Mouse (Mus musculus) c-Kit-positive CD71-negative TER-119-negative erythroid progenitor cells, embryonic 14.5 days (primary cell): ENCODE measurements around the gene Tgfb2.

Source experiments
- DNase-seq: peaks from one replicate; pipeline ENCODE4 v3.0.0-alpha.2; 2013; ENCODE audit warnings: low read depth

The Tgfb2 gene

DNA sequence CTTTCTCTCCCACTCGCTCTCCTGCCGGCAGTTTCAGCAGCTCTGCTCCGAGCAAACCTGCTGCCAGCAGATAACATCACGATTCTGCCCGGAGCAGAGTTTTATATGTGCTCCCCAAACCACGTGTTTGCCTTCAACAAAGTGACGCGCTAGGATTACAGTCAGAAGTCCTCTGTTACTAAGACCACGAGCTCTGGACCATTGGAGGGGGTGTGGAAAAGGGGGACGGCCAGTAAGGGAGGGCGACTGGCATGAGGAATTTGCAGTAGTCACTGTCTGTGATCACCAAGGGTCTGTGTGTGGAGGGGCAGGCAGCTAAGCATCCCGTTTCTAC is at the start of gene Tgfb2:
Tgfb2 (minus strand) TSS at position 75 of the 334 bp plus-strand sequence.
- DNase-seq = no peak

DNA sequence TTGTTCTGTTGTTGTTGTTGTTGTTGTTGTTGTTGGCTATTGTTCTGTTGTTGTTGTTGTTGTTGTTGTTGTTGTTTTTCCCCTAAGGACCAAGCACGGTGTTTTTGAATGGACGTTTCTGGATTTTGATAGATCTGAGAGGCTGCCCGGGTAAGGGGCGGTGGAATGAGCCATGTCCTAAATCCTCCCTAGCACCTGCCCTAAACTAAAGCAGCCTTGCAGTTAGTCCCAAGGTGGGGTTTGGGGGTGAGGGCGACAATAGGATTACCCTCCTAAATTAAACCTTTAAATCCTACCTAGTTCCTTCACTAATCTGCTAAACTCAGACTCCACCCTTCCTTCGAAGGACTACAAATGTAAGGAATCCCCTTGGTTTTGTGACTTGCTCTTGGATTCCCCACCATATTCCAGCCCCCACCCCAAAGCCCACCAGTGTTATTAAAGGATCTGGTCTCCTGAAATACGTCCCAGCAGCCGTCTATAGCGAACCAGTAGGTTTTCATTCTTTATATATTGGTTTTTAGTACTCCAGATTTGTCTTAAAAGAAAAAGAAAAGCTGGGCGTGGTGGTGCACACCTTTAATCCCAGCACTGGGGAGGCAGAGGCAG is 44.0 kb upstream of the Tgfb2 start:
- no peak for DNase-seq

DNA sequence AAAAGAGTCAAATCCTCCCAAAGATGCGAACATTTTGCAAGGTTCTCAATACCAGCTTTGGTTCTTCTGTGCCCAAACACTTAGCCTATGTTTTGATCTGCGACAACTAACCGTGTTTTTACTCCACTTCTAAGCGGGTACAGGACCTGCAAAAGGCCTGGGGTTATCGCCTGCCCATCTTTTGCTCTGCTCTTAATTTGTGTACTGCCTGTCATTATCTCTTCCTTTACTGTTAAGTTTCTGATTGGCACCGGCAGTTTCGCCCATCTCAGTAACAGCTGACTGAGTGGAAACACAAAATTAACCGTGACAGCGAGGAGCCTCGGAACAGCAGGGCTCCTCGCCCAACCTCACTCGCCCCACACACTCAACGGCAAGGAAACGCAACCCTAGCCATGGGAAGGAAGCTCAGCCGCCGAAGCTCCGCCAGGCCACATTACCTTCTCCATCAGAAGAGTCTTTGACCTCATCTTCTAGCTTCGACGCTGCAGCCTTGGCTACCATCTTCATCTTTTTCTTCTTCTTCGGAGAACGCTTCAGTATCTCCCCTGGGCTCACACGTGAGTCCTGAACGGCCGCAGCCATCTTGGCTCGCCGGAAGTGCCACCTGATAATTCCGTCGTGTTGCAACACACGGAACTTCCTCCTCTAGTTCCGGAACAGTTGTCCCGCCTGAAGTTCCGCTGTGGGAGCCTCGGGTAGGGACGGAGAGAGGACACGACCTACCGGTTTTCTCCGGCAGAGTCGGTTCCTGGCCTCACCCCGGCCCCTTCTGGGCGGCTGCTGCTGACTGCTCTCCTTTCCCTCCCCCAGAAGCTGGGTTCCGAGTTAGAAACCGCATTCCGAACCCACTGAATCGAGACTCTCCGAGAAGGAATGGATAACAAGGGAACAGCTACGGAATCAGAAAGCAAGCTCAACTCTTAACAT is 43.2 kb upstream of the Tgfb2 start, which contains the start of gene Rrp15:
Rrp15 (minus strand) TSS at position 635 of the 930 bp plus-strand sequence.
- peak; percentile 89 for DNase-seq

DNA sequence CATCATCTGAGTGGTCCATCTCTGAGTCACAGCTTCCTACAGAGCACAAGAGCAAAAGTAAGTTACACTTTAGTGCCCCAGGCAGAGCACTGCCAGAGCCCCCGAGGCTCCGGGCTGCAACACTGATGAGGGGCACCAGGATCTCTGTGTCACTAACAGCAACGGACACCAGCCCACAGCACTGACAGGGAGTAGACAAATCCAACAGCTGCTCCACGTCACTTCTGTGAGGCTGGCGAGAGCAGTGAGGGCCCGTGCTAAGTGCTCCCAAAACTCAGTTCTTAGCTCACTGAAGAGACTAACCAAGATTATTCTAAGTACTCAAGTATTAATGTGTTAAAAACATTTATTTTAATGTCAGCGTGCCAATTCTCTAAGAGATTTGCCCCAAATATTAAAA is 34.0 kb upstream of the Tgfb2 start:
- no peak for DNase-seq

DNA sequence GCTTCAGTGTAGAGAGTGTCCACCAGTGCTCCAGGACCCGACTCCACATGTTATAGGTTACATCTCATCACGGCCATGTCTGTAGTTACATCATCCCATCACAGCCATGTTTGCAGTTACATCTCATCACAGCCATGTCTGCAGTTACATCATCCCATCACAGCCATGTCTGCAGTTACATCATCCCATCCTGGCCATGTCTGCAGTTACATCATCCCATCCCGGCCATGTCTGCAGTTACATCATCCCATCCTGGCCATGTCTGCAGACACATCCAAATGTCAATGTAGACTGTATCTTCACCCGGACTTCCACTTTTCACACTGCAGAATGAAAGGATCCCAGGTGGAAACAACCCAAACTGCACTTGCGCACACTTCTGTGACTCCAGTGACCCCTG is 29.7 kb upstream of the Tgfb2 start:
- no peak for DNase-seq

DNA sequence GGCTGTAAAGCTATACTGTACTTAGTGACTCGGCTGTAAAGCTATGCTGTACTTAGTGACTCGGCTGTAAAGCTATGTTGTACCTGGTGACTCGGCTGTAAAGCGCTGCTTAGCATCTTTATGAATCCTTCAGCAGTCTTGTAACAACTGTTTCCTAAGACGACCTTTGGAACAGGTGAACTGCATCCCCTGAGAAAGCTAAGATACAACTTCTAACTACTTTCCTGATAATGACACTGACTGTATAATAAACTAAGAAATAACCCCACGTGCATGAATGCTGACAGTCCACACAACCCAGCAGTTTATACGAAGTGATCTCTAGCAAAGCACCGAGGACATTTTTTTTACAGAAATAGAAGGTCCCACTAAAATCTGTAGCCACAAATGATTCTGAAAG is 27.3 kb upstream of the Tgfb2 start:
- no peak for DNase-seq

DNA sequence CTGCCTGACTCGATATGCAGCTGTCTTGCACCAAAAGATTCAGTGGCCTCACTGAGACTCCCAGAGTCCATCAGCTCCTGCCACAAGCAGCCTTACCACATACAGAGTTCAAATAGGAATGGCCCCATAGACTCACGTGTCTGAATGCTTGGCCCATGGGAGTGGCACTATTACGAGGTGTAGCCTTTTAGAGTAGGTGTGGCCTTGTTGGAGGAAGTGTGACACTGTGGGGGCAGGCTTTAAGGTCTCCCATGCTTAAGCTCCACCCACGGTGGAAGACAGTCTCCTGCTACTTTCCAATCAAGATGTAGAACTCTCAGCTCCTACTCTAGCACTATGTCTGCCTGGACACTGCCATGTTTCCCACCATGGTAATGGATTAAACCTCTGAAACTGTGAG is 23.0 kb upstream of the Tgfb2 start:
- no peak for DNase-seq

DNA sequence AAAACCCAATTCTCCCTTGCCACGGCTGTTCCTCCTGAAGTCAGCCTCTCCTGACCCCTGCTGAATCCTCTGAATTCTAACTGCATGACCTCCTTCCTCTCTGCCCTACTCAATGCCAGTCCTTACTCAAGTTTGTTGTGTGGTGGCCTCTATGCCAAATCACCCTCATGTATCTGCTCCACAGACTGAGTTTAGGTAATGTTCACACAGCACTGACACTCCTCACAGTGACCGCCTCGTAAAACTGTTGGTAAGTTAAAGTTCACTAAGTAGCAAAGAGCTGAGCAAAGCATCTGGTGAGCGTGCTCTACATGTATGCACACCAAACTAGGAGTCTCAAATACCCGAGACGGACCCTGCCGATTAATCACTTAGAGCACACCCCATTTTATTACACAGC is 20.3 kb upstream of the Tgfb2 start:
- no peak for DNase-seq

DNA sequence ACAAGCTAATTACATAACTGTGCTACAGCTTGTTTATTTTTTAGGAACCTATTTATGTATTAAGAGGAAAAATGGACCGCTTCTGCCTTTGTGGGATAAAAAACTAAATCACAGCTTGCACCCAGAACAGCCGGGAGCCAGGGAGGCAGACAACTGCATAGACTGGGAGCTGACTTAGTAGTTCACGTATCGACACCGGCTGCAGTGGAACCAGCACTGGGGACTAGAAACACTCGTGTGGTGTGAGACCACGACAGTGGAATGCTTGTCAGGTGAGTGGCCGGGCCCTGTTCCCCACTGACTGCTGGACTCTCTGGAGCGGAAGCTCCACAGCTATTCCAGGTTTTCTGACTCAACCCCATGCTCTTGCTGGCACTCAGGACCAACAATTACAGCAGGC is 16.5 kb upstream of the Tgfb2 start:
- no peak for DNase-seq

DNA sequence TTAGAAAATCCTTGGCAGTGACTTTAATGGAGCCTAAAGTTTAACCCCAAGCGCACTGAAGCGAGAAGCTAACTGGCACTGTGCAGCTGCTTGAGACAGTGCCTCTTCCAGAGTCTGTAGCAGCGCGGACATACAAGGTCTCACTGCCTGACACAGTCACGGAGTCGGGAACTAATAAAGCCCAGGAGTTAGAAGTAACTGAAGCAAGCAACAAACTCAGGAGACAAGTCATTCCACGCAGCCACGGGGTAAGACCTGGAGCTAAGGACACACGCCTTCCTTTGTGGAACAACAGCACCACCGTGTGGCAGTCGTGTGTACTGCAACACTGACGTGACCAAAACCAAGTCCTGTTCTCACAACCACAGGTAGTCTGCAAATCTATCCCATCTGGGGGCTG is 16.1 kb upstream of the Tgfb2 start:
- peak; percentile 70 for DNase-seq

DNA sequence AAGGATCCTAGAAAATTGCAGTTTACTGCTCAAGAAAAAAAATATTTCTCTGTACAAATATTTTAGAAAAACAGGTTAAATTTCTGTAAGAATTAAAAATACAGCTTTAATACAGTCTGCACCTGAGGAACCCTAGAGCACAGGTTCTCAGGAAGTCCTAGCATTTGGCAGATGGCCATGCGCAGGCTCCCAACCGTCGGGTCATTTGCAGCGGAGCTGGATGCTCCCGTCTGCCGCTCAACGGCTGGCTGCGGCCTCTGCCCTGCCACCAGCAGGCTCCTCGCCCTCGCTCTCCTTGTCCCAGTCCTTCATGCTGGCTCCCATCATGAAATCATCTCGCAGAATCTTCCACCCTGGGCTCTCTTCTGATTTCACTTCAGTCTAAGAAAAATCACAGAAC is 15.4 kb upstream of the Tgfb2 start:
- DNase-seq = no peak

DNA sequence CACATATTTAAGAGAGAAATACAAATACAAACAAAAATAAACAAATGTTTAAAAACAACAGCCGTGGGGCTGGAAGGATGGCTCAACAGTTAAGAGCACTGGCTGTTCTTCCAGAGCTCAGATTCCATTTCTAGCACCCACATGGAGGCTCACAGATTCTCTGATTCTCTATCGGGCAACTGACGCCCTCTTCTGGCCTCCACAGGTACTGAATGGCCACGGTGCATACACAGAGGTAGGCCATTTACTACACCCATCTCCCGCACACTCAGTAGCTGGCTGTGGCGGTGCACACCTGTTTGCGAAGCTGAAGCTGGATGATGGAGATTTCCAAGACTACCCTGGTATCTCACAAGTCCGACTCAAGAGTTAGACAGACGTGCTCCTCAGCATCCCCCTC is 13.9 kb upstream of the Tgfb2 start:
- no peak for DNase-seq

DNA sequence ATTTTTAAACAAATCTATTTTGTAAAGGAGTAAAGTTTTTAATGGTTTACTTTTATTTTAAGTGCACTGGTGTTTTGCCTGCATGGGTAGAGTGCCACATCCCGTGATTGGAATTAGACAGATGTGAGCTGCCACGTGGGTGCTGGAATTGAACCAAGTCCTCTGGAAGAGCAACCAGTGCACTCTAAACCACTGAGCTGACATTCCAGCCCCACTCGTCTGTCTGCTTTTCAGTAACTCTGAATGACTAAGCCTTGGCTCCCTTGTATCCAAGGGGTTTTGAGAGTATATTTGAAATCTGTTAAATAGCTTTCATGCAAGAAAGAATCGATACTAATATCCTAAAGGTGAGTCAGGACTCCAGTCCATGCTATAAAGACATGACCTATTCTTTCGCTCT is 13.1 kb upstream of the Tgfb2 start:
- no peak for DNase-seq

DNA sequence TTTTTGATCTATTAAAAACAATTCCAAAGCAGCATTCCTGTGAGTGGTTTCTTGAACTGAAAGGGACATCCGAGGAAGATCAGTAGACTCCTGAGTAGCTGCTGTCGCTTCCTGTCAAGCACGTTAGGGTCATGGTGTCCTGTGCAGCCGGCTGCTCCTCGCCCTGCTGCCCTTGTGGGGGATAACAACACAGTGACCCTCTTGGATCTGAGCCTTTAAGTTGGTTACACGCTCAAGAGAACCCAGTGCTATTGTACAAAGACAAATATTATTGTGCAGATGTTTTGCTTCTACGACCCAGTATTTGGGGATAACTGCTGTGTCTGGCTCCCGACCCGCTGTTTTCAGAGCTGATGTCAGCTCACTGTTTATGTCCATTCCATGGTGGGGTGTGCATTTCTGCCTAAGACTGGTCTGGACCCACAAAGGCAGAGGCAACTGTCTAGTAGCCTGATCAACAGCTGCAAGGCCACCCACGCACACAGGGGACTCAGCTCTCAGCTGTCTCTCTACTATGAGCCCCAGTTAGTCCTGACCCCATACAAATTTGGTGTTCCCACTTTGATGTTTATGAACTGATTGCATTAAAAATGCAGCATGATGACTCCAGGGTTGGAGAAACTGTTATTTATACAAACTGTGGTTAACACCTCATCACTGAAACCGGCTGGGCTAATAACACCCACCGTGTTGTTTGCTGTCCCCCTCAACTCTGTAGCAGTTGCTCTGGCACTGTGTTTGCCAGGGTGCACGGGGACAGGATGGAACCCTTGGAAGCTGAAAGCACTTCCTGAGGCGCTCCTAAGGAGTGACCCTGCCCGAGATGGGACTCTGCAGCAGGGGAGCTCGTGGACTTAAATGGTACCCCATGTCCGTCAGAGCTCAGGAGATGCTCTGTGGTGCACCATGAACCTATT is 9.4 kb upstream of the Tgfb2 start:
- no peak for DNase-seq

DNA sequence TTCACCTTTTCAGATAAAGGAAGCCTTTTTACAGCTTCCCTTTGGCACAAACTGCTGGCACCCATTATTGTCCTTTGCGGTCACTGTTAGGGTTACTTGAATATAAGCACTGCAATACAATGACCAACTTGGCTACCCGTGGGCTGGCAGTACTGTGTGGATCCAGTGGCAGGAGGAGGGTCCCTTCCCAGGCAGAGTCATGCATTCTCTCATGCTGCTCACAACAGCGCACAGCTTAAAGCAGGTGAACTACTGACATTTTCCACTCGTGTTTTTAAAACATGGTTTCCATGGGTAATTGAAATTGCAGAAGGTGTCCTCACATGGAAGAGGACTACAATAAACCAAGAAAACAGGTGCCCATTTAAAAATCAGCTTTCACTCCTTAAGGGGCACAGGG is 8.4 kb upstream of the Tgfb2 start:
- no peak for DNase-seq

DNA sequence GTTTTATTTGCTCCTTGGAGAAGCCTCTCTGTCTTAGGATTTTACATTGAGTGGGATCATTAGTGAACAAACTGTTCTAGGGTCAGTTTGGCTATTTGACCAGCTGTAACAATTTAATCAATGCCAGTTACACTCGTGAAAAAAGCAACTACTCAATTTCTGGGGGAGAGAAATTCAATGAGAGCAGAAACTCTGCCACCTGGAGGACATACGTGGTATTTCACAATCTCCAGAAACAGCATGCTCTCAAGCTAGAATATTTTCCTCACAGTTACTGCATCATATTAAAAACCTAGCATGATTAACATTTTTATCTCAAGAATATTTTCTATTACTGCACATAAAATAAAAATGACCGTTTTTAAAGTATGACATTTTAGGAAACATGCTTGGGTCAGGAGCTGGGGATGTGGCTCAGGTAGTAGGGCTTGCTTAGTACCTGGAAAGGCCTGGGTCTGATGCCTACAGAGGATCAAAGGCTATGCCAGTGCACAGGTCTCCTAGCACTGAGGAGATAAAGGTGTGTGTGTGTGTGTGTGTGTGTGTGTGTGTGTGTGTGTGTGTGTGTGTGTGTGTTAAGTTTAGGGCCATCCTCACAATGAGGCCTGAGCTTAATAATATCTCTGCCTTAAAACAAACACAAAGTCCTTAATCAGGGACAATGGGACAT is 7.1 kb upstream of the Tgfb2 start:
- no peak for DNase-seq

DNA sequence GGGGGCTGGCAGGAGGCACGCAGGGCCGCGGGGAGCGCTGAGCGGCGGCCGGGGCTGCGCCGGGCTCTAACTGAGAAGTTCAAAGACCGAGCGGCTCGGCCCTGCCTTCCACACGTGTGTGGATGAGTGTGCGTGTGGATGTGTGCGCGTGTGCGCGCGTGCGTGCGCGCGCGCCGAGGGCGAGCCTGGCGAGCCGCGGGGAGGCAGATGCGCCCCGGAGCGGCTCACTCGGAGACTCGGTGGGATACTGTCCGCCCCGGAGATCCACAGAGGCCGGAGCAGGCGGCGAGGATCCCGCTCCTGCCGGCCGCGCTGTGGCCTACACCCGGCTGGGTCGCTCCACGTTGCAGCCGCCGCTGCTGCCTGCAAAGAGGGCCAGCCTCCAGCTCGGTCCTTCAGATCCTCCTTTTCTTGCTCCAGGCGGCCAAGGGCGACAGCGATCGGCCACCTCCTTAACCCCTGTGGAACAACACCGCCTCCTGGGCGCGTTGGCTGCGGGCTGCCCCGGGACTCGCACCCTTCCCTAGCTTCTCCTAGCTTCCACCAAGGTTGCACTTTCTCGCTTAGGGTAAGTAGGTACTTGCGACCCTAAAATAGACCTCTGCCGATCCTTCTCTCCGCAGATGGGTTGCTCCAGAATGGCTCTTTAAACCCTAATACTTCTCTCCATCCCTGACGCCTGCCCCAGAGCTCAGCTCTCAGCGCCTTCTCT is 430 bp downstream of the Tgfb2 start:
- no peak for DNase-seq

DNA sequence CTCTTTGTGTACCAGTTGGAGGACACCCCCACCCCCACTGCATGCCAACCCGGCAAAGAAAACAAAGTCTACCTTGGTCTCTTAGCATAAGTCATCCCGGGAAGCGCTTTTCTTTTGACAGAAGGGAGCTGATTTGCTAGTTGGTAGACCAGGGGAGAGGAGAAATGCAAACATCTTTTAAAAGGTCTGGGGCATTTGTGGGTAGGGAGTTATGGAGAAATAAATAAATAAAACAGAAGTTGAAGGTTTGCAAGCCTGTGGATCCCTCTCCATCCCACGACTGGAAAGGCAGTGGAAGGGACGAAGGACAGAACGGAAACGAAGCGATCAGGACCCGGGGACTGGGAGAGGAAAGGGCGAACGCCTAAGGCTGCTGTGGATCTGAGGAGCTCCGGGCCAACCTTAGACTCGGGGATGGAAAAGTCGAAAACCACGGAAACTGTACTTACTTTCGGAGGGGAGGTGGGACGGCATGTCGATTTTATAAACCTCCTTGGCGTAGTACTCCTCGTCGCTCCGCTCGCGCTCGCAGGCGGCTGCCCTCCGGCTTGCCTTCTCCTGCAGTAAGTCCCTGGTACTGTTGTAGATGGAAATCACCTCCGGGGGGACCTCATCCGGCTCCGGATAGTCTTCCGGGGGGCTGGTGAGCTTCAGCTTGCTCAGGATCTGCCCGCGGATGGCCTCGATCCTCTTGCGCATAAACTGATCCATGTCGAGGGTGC is 1.6 kb downstream of the Tgfb2 start:
- DNase-seq = no peak

DNA sequence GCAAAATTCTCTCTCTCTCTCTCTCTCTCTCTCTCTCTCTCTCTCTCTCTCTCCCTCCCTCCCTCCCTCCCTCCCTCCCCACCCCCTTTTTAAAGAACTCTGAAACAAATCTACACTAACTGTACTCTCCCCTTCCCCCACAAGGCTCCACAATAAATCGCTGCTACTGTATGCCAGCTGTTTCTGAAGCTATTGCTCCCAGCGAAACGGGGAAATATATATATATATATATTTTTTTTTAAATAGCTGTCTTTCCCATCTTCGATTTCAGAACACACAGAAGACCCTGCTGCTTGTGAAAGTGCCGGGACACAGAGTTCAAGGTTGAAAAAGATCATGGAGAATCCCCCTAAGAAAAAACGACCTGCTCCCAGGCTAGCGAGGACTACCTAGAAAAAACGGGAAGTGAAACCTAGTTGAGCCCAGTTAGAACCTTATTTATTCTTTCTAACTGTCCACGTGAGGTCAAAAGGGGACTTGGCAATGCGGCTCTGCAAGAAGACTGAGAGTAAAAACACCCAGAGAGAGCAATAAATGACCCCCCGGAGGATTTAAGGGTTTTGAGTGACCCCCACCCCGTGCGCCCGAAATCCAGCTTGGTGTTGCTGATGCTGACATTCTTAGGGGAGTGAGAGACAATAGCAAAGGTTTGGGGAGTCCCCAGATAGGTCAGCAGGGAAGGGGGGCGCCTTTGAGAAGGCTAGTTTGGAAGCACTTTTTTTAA is 2.4 kb downstream of the Tgfb2 start:
- DNase-seq = no peak
